Mouse (Mus musculus): Measurements from ENCODE around the gene Enpp4.

DNA sequence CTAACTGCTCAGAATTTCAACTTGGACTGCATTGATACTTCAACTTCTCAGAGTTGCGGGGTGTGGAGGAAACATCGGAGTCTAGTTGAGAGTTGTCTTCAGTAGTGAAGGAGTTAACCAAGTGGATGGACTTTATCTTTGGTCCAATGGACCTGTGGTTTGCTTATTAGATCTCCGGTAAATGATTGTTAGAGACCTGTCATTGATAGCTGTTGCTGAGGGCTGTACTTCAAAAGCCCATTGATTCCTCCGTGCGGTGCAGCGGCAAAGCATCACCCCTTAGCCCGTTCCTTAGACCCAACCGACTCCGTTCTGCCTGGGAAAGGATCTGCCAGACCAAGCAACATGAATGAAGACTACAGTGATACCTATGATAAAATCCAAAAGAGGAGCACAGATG, 28.9 kb upstream of the Enpp4 start:
- TF ChIP-seq CTCF (IDR thresholded peaks at IDR 0.05; ENCODE audit: low read depth, low read length) (no peak), GATA1 (IDR thresholded peaks at IDR 0.05; ENCODE audit: borderline replicate concordance, low read length) (no peak), GATA2 (IDR thresholded peaks at IDR 0.05; ENCODE audit: borderline replicate concordance, low read depth, low read length) (no peak)

Measured in G1E (cell line).